In genomic region chr17:86404795-86405501, GRCm38 (mm10) we compare ENCODE assay signal across 10 mouse cellular contexts.
DNase-seq lines count a peak whose midpoint lies in the region; ATAC-seq and TF ChIP-seq lines count a peak whose summit lies in the region.
"Had no signal": no experiment of that assay in that cellular context is flagged by ENCODE, and none has a peak within 500 bp of the region (broad histone marks: within the 10 kb centered on the region; RNA-seq: fewer than 3 reads in every experiment).

No protein-coding gene starts in this region.

- peak; percentile 42 for TF ChIP-seq CTCF in layer of hippocampus, adult 2 months (conservative IDR thresholded peaks at IDR 0.05)
- TF ChIP-seq CTCF in cerebellum, adult 2 months (IDR thresholded peaks at IDR 0.05; ENCODE audit: borderline replicate concordance, insufficient read depth, low read depth, low read length): no peak

- H3K9me3 ChIP-seq in hindbrain, embryonic 15.5 days: no peaks in the 10 kb centered on the region
- H3K9me3 ChIP-seq in limb, embryonic 11.5 days (ENCODE audit: control insufficient read depth, low read length): no peaks in the 10 kb centered on the region
- H3K9me3 ChIP-seq: embryonic facial prominence, embryonic 15.5 days; neural tube, embryonic 12.5 days had no signal

- peak; percentile 61 for ATAC-seq in hindbrain, embryonic 15.5 days (ENCODE audit: low FRiP score, low read depth)
- no peak for ATAC-seq in limb, embryonic 11.5 days (ENCODE audit: insufficient number of reproducible peaks, low FRiP score, low TSS enrichment, low read depth)

- H3K4me2 ChIP-seq in hindbrain, embryonic 15.5 days: no peak overlapping the region
- no peak overlapping the region for H3K4me2 ChIP-seq in limb, embryonic 11.5 days (ENCODE audit: low read depth, severe bottlenecking)
- H3K4me2 ChIP-seq: embryonic facial prominence, embryonic 15.5 days; neural tube, embryonic 12.5 days had no signal

- H3K4me1 ChIP-seq in cerebellum, adult 2 months (ENCODE audit: control insufficient read depth, insufficient read depth, low read length): peaks cover 35% of the 10 kb centered on the region
- peaks cover 25% of the 10 kb centered on the region for H3K4me1 ChIP-seq in hindbrain, embryonic 15.5 days (replicated peaks)
- H3K4me1 ChIP-seq in limb, embryonic 11.5 days (ENCODE audit: control insufficient read depth, insufficient read depth, low read length): no peaks in the 10 kb centered on the region

- peak; percentile 37 to 50 for DNase-seq in layer of hippocampus, adult 2 months (ENCODE audit: low spot score in 2 of 2)
- no peak for DNase-seq in layer of hippocampus, postnatal 25 days (ENCODE audit: extremely low spot score in 1 of 2, low spot score in 1 of 2)
- DNase-seq in cerebellum, adult 2 months: peak; percentile 83 to 90
- peak; percentile 53 for DNase-seq in limb, embryonic 11.5 days (ENCODE audit: low spot score)
- DNase-seq in adrenal gland, postnatal 36 days: no peak
- DNase-seq in B cell, adult 2 months: no peak
- no peak for DNase-seq in spleen, postnatal 36 days (ENCODE audit: low spot score in 2 of 2)

- 25% methylated on average over 11 of the region's 11 CpGs for WGBS in cerebellum, adult 2 months
- WGBS in hindbrain, embryonic 15.5 days: 47% methylated on average over 11 of the region's 11 CpGs
- WGBS in limb, embryonic 11.5 days: 50% methylated on average over 11 of the region's 11 CpGs

- H3K9ac ChIP-seq in hindbrain, embryonic 15.5 days: no peak overlapping the region
- H3K9ac ChIP-seq in limb, embryonic 11.5 days (ENCODE audit: low read length): no peak overlapping the region
- H3K9ac ChIP-seq: embryonic facial prominence, embryonic 15.5 days; neural tube, embryonic 12.5 days had no signal

- no peak overlapping the region for H3K4me3 ChIP-seq in layer of hippocampus, adult 2 months
- no peak overlapping the region for H3K4me3 ChIP-seq in cerebellum, adult 2 months (replicated peaks; ENCODE audit: insufficient read depth, low read depth, low read length)
- no peak overlapping the region for H3K4me3 ChIP-seq in hindbrain, embryonic 15.5 days
- H3K4me3 ChIP-seq in limb, embryonic 11.5 days (ENCODE audit: low read depth, low read length): no peak overlapping the region
- H3K4me3 ChIP-seq: embryonic facial prominence, embryonic 15.5 days; neural tube, embryonic 12.5 days had no signal

- H3K27ac ChIP-seq in layer of hippocampus, adult 2 months: peak overlapping the region; percentile 84
- peak overlapping the region; percentile 63 for H3K27ac ChIP-seq in cerebellum, adult 2 months (ENCODE audit: insufficient read depth, low read length)
- H3K27ac ChIP-seq in hindbrain, embryonic 15.5 days (replicated peaks): peak overlapping the region; percentile 32
- peak overlapping the region; percentile 24 for H3K27ac ChIP-seq in limb, embryonic 11.5 days (replicated peaks; ENCODE audit: low read depth, low read length)
- H3K27ac ChIP-seq: embryonic facial prominence, embryonic 15.5 days; neural tube, embryonic 12.5 days had no signal

- no peaks in the 10 kb centered on the region for H3K27me3 ChIP-seq in cerebellum, adult 2 months (ENCODE audit: control insufficient read depth, insufficient read depth, low read length)
- H3K27me3 ChIP-seq in hindbrain, embryonic 15.5 days: no peaks in the 10 kb centered on the region
- H3K27me3 ChIP-seq in limb, embryonic 11.5 days (ENCODE audit: control insufficient read depth, insufficient read depth, low read length): no peaks in the 10 kb centered on the region
- H3K27me3 ChIP-seq: embryonic facial prominence, embryonic 15.5 days; neural tube, embryonic 12.5 days had no signal

- TF ChIP-seq POLR2A in cerebellum, adult 2 months (IDR thresholded peaks at IDR 0.05; ENCODE audit: borderline replicate concordance, insufficient read depth, low read length): no peak

- no peaks in the 10 kb centered on the region for H3K36me3 ChIP-seq in hindbrain, embryonic 15.5 days
- no peaks in the 10 kb centered on the region for H3K36me3 ChIP-seq in limb, embryonic 11.5 days (ENCODE audit: control insufficient read depth, insufficient read depth, low read length)
- H3K36me3 ChIP-seq: embryonic facial prominence, embryonic 15.5 days; neural tube, embryonic 12.5 days had no signal

Comparison
In these comparisons a context has a peak if more than half of its experiments do, and no peak if none do; other contexts are left out.
1. DNase-seq: peak in layer of hippocampus, adult 2 months (2 of 2), cerebellum, adult 2 months (2 of 2) and limb, embryonic 11.5 days (single experiment); none in layer of hippocampus, postnatal 25 days (0 of 2), adrenal gland, postnatal 36 days (0 of 2), B cell, adult 2 months (0 of 2) and spleen, postnatal 36 days (0 of 2).
2. H3K27ac ChIP-seq: peak in every context shown above with its lines; median percentile 84 in layer of hippocampus, adult 2 months; 63 in cerebellum, adult 2 months; 32 in hindbrain, embryonic 15.5 days; 24 in limb, embryonic 11.5 days.